Mouse (Mus musculus): ENCODE results near the gene Plxna1. TPM values are rescaled to one million over a fixed set of nuclear protein-coding genes. Genes with fewer than 3 reads are reported as not detected.

Plxna1 gene
- polyA plus RNA-seq (2014; fragmentation: Nextera tagmentation; extraction: Ambion mirVana), result 9.7 and 11.1 TPM in 2 replicates

- Histone ChIP-seq H3K4me1 (ENCODE audit: control insufficient read depth in 2 of 2, insufficient read depth in 2 of 2, low read length in 2 of 2) (peaks cover 26 to 33% of the 10 kb centered on the region in 2 experiments), H3K36me3 (ENCODE audit: control insufficient read depth, insufficient read depth, low read length) (no peaks in the 10 kb centered on the region), H3K4me3 (ENCODE audit: control insufficient read depth in 1 of 2, insufficient read depth in 1 of 2, low read depth in 1 of 2, low read length in 2 of 2) (peak within 1 kb of the TSS; percentile 96 to 99), H3K27me3 (ENCODE audit: control insufficient read depth, insufficient read depth, low read length) (peaks cover 7% of the 10 kb centered on the region), H3K9ac (ENCODE audit: low read length) (peak within 1 kb of the TSS; percentile 97), H3K9me3 (ENCODE audit: control insufficient read depth, low read length) (no peaks in the 10 kb centered on the region), H3K4me2 (ENCODE audit: low read length) (peak within 1 kb of the TSS; percentile 98), H3K27ac (replicated peaks in 1 of 2; ENCODE audit: control insufficient read depth in 1 of 2, insufficient read depth in 1 of 2, low read depth in 2 of 2, low read length in 2 of 2) (peak within 1 kb of the TSS in 1 of 2 experiments; percentile 74; a peak in 2 of 4 replicates)
- under 1% methylated on average over 79 of the region's 110 CpGs for WGBS
- peak; percentile 65 for ATAC-seq (ENCODE audit: insufficient number of reproducible peaks, insufficient read depth, low FRiP score, low read depth)
Observed at GRCm38 (mm10) chr6:89362281-89363106, at the start of gene Plxna1. TSS of gene Plxna1 (minus strand) at chr6:89362620.

DNA sequence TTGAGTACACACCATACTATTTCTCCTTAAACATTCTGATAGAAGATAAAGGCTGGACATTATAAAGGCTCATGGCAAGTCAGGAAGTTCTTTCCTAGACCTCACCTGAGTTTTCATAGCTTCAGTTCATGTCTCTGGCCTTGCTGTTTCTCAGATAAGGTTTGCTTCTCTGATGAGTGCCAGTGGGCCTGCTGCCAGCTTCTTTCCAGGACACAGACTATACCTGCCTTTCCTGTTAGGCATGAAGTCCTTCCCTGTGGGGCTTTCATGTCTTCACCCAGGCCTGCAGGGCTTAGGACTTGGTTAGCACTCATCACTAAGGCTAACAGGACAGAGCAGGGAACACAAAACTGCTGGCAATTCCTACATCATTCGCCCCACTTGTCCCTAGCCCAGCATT is 46.6 kb upstream of the Plxna1 start:
- ATAC-seq (ENCODE audit: insufficient number of reproducible peaks, insufficient read depth, low FRiP score, low read depth), result no peak
- 82% methylated on average over 1 of the region's 1 CpGs for WGBS

GRCm38 (mm10) chr6:89408259-89408658 is 45.8 kb upstream of the Plxna1 start:
- Histone ChIP-seq H3K4me1 (ENCODE audit: control insufficient read depth in 2 of 2, insufficient read depth in 2 of 2, low read length in 2 of 2) (peaks cover 17 to 21% of the 10 kb centered on the region in 2 experiments; a peak in 3 of 4 replicates), H3K27me3 (ENCODE audit: control insufficient read depth, insufficient read depth, low read length) (no peaks in the 10 kb centered on the region), H3K9me3 (ENCODE audit: control insufficient read depth, low read length) (no peaks in the 10 kb centered on the region), H3K27ac (replicated peaks in 1 of 2; ENCODE audit: control insufficient read depth in 1 of 2, insufficient read depth in 1 of 2, low read depth in 2 of 2, low read length in 2 of 2) (no peak overlapping the region), H3K36me3 (ENCODE audit: control insufficient read depth, insufficient read depth, low read length) (no peaks in the 10 kb centered on the region), H3K4me3 (ENCODE audit: control insufficient read depth in 1 of 2, insufficient read depth in 1 of 2, low read depth in 1 of 2, low read length in 2 of 2) (no peak overlapping the region), H3K9ac (ENCODE audit: low read length) (no peak overlapping the region), H3K4me2 (ENCODE audit: low read length) (no peak overlapping the region)
- ATAC-seq (ENCODE audit: insufficient number of reproducible peaks, insufficient read depth, low FRiP score, low read depth), result no peak
- 37% methylated on average over 5 of the region's 5 CpGs for WGBS

More for the DNA sequence above, 46.6 kb upstream of the Plxna1 start:
- Histone ChIP-seq H3K27ac (replicated peaks in 1 of 2; ENCODE audit: control insufficient read depth in 1 of 2, insufficient read depth in 1 of 2, low read depth in 2 of 2, low read length in 2 of 2) (no peak overlapping the region), H3K4me3 (ENCODE audit: control insufficient read depth in 1 of 2, insufficient read depth in 1 of 2, low read depth in 1 of 2, low read length in 2 of 2) (no peak overlapping the region), H3K9me3 (ENCODE audit: control insufficient read depth, low read length) (no peaks in the 10 kb centered on the region), H3K9ac (ENCODE audit: low read length) (no peak overlapping the region), H3K4me2 (ENCODE audit: low read length) (no peak overlapping the region), H3K27me3 (ENCODE audit: control insufficient read depth, insufficient read depth, low read length) (no peaks in the 10 kb centered on the region), H3K4me1 (ENCODE audit: control insufficient read depth in 2 of 2, insufficient read depth in 2 of 2, low read length in 2 of 2) (peaks cover 16% of the 10 kb centered on the region in 2 experiments; a peak in 3 of 4 replicates), H3K36me3 (ENCODE audit: control insufficient read depth, insufficient read depth, low read length) (no peaks in the 10 kb centered on the region)

GRCm38 (mm10) chr6:89407247-89407889 is 44.9 kb upstream of the Plxna1 start:
- H3K9ac ChIP-seq (ENCODE audit: low read length), result no peak overlapping the region
- no peak overlapping the region for H3K4me2 ChIP-seq (ENCODE audit: low read length)
- peaks cover 19% of the 10 kb centered on the region in 2 experiments; a peak in 3 of 4 replicates for H3K4me1 ChIP-seq (ENCODE audit: control insufficient read depth in 2 of 2, insufficient read depth in 2 of 2, low read length in 2 of 2)
- no peaks in the 10 kb centered on the region for H3K9me3 ChIP-seq (ENCODE audit: control insufficient read depth, low read length)
- H3K4me3 ChIP-seq (ENCODE audit: control insufficient read depth in 1 of 2, insufficient read depth in 1 of 2, low read depth in 1 of 2, low read length in 2 of 2), result no peak overlapping the region
- no peaks in the 10 kb centered on the region for H3K27me3 ChIP-seq (ENCODE audit: control insufficient read depth, insufficient read depth, low read length)
- WGBS, result 67% methylated on average over 3 of the region's 3 CpGs
- H3K27ac ChIP-seq (replicated peaks in 1 of 2; ENCODE audit: control insufficient read depth in 1 of 2, insufficient read depth in 1 of 2, low read depth in 2 of 2, low read length in 2 of 2), result no peak overlapping the region
- ATAC-seq (ENCODE audit: insufficient number of reproducible peaks, insufficient read depth, low FRiP score, low read depth), result no peak
- no peaks in the 10 kb centered on the region for H3K36me3 ChIP-seq (ENCODE audit: control insufficient read depth, insufficient read depth, low read length)

DNA sequence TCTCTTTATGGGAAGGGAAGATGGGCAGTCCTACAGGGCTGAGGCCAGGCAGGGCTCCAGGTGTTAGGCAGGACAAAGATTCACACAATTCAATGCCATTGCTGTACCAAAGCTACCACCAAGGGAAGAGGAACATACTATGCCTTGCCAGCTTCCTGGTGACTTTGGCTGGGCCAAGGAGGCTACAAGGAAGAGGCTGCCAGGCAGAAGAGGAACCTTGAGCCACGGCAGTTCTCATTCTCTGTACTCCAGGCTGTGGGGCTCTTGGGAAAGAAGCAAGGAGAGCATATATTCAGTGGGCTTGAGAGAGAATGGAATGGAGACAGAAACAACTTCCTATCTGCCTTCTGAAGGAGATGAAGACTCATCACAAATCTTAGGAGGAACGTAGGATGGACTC is 42.5 kb upstream of the Plxna1 start:
- Histone ChIP-seq H3K36me3 (ENCODE audit: control insufficient read depth, insufficient read depth, low read length) (no peaks in the 10 kb centered on the region), H3K27me3 (ENCODE audit: control insufficient read depth, insufficient read depth, low read length) (no peaks in the 10 kb centered on the region), H3K9me3 (ENCODE audit: control insufficient read depth, low read length) (no peaks in the 10 kb centered on the region), H3K27ac (replicated peaks in 1 of 2; ENCODE audit: control insufficient read depth in 1 of 2, insufficient read depth in 1 of 2, low read depth in 2 of 2, low read length in 2 of 2) (no peak overlapping the region), H3K4me3 (ENCODE audit: control insufficient read depth in 1 of 2, insufficient read depth in 1 of 2, low read depth in 1 of 2, low read length in 2 of 2) (no peak overlapping the region), H3K4me2 (ENCODE audit: low read length) (no peak overlapping the region), H3K4me1 (ENCODE audit: control insufficient read depth in 2 of 2, insufficient read depth in 2 of 2, low read length in 2 of 2) (peaks cover 19% of the 10 kb centered on the region in 2 experiments; a peak in 3 of 4 replicates), H3K9ac (ENCODE audit: low read length) (no peak overlapping the region)
- WGBS, result 88% methylated on average over 2 of the region's 2 CpGs
- no peak for ATAC-seq (ENCODE audit: insufficient number of reproducible peaks, insufficient read depth, low FRiP score, low read depth)

- no peak overlapping the region for H3K9ac ChIP-seq (ENCODE audit: low read length)
- no peak overlapping the region for H3K4me3 ChIP-seq (ENCODE audit: control insufficient read depth in 1 of 2, insufficient read depth in 1 of 2, low read depth in 1 of 2, low read length in 2 of 2)
- peaks cover 11 to 15% of the 10 kb centered on the region in 2 experiments; a peak in 3 of 4 replicates for H3K4me1 ChIP-seq (ENCODE audit: control insufficient read depth in 2 of 2, insufficient read depth in 2 of 2, low read length in 2 of 2)
- H3K27ac ChIP-seq (replicated peaks in 1 of 2; ENCODE audit: control insufficient read depth in 1 of 2, insufficient read depth in 1 of 2, low read depth in 2 of 2, low read length in 2 of 2), result no peak overlapping the region; a peak in 2 of 4 replicates
- no peaks in the 10 kb centered on the region for H3K9me3 ChIP-seq (ENCODE audit: control insufficient read depth, low read length)
- 32% methylated on average over 2 of the region's 2 CpGs for WGBS
- no peak overlapping the region for H3K4me2 ChIP-seq (ENCODE audit: low read length)
- H3K27me3 ChIP-seq (ENCODE audit: control insufficient read depth, insufficient read depth, low read length), result no peaks in the 10 kb centered on the region
- ATAC-seq (ENCODE audit: insufficient number of reproducible peaks, insufficient read depth, low FRiP score, low read depth), result no peak
- no peaks in the 10 kb centered on the region for H3K36me3 ChIP-seq (ENCODE audit: control insufficient read depth, insufficient read depth, low read length)
Observed at GRCm38 (mm10) chr6:89403257-89404225, 41.1 kb upstream of the Plxna1 start.

- Histone ChIP-seq H3K27me3 (ENCODE audit: control insufficient read depth, insufficient read depth, low read length) (no peaks in the 10 kb centered on the region), H3K4me2 (ENCODE audit: low read length) (no peak overlapping the region), H3K27ac (replicated peaks in 1 of 2; ENCODE audit: control insufficient read depth in 1 of 2, insufficient read depth in 1 of 2, low read depth in 2 of 2, low read length in 2 of 2) (no peak overlapping the region), H3K36me3 (ENCODE audit: control insufficient read depth, insufficient read depth, low read length) (no peaks in the 10 kb centered on the region), H3K9me3 (ENCODE audit: control insufficient read depth, low read length) (no peaks in the 10 kb centered on the region), H3K9ac (ENCODE audit: low read length) (no peak overlapping the region), H3K4me3 (ENCODE audit: control insufficient read depth in 1 of 2, insufficient read depth in 1 of 2, low read depth in 1 of 2, low read length in 2 of 2) (no peak overlapping the region), H3K4me1 (ENCODE audit: control insufficient read depth in 2 of 2, insufficient read depth in 2 of 2, low read length in 2 of 2) (peaks cover 8 to 10% of the 10 kb centered on the region in 2 experiments; a peak in 3 of 4 replicates)
- WGBS, result 85% methylated on average over 2 of the region's 2 CpGs
- ATAC-seq (ENCODE audit: insufficient number of reproducible peaks, insufficient read depth, low FRiP score, low read depth), result no peak
Observed at GRCm38 (mm10) chr6:89402406-89402805, 40.0 kb upstream of the Plxna1 start.

All from heart, embryonic 14.5 days (tissue).